Mouse (Mus musculus): ENCODE data around the gene Sypl.
"Not testable (repeated sequence)": the region's sequence is repeated elsewhere in the genome, so short reads cannot be mapped to it uniquely, and the experiment has no call there.

Sypl gene

DNA sequence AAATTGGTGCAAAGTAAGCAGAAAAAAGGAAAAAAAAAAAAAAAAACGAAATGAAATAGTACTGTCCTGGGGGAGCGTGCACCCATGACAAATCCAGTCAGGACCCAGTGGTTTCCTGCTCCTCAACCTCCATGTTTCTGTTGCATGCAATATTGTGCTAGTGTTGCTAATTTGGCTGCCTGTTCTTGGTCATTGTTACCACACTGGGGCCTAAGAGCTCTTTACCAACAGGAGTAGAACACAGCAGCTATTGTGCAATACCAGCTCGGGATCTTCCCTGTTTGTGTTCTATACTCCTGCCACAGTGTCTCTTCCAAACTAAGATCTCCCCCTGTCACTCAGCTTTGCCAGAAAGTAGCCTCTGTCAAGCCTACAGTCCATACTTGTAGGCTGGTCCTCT lies 9.7 kb upstream of the Sypl start:
- no peak for DNase-seq (ENCODE audit: low spot score)

GRCm38 (mm10) chr12:32944884-32945454 lies 8.7 kb upstream of the Sypl start:
- no peak for DNase-seq (ENCODE audit: low spot score)

- no peak for DNase-seq (ENCODE audit: low spot score)
Measured at GRCm38 (mm10) chr12:32946376-32946775, 7.3 kb upstream of the Sypl start.

GRCm38 (mm10) chr12:32952416-32952815 lies 1.3 kb upstream of the Sypl start:
- DNase-seq (ENCODE audit: low spot score) = peak; percentile 74

GRCm38 (mm10) chr12:32953066-32953465 lies 625 bp upstream of the Sypl start:
- no peak for DNase-seq (ENCODE audit: low spot score)

GRCm38 (mm10) chr12:32954216-32955021 lies 728 bp downstream of the Sypl start:
- peak; percentile 82 for DNase-seq (ENCODE audit: low spot score)

- no peak for DNase-seq (ENCODE audit: low spot score)
Measured at GRCm38 (mm10) chr12:32955037-32955436, 1.3 kb downstream of the Sypl start.

DNA sequence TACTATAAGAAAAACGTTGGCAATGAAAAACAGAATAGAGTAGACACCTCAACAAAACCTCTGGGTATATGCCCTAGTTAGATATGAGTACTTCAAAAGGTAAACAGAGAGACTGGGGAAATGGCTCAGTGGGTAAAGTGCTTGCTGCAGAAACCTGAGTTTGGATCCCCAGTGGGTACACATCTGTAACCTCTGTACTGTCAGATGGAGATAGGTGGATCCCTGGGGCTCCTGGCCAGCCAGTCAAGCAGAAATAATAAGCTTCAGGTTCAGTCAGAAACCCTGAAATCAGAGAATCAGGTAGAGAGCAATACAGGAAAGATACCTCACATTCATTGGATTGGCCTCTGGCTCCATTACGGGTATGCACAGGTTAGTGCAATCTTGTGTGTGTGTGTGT lies 3.5 kb downstream of the Sypl start:
- DNase-seq (ENCODE audit: low spot score) = no peak

- no peak for DNase-seq (ENCODE audit: low spot score)
Measured at GRCm38 (mm10) chr12:32962132-32962531, 8.4 kb downstream of the Sypl start.

DNA sequence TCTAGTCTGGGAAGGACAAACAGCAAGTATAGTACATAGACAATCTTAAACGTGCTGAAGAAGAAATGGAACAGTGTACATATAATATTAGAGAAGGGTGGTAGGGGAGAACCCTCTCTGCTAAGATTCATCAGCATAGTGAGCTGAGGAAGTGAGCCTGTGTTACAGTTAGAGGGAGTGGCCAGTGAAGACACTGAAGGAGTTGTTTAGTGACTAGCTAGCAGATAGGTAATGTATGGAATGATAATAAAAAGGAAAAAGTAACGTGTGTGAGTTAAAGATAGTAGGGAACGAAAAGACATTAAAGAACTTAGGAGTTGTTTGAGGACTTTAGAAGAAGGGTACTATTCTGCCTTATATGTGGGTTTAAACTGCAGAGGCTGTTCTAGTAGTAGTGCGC lies 10.2 kb downstream of the Sypl start:
- DNase-seq (ENCODE audit: low spot score) = no peak

GRCm38 (mm10) chr12:32972287-32972686 lies 18.6 kb downstream of the Sypl start:
- no peak for DNase-seq (ENCODE audit: low spot score)

- no peak for DNase-seq (ENCODE audit: low spot score)
Measured at GRCm38 (mm10) chr12:32974893-32975292, 21.2 kb downstream of the Sypl start.

GRCm38 (mm10) chr12:32975501-32975900 lies 21.8 kb downstream of the Sypl start:
- no peak for DNase-seq (ENCODE audit: low spot score)

GRCm38 (mm10) chr12:32982631-32983030 lies 28.9 kb downstream of the Sypl start:
- DNase-seq (ENCODE audit: low spot score) = no peak

- DNase-seq (ENCODE audit: low spot score) = no peak
Measured at GRCm38 (mm10) chr12:32983081-32983480, 29.4 kb downstream of the Sypl start.

DNA sequence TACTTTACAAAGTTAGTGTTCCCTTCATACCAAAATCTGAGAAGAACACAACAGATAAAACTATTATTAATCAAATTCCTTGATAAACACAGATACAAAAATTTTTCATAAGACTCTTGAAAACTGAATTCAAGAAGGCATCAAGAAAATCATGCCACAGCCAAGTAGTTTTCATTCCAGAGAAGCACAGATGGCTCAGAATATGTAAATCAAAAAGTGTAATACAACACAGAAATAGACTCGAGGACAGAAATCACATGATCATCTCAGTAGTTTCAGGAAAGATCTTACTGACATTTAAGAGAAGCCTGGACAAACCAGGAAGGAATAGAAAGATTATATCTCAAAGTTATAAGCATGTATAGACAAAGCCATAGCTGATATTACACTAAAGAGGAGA lies 32.6 kb downstream of the Sypl start:
- no peak for DNase-seq (ENCODE audit: low spot score)

DNA sequence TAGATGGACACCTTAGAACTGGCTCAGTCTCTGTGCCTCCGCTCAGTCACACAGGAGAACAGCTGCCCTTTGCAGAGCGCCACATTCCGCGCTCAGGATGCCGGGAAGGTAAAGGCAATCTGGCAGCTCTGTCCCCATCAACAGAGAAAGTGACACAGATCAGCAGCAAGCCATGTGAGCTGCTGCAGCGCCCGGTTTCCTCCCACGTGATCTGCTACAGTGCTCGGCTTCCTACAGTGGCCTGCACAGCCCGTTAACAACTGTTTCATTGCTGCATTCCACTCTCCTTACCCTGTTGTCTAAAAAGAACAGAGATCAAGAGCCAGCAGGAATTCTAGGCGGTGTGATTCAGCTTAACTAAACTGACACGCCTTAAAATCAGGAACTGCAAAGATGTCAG lies 36.0 kb downstream of the Sypl start:
- DNase-seq (ENCODE audit: low spot score) = no peak

DNA sequence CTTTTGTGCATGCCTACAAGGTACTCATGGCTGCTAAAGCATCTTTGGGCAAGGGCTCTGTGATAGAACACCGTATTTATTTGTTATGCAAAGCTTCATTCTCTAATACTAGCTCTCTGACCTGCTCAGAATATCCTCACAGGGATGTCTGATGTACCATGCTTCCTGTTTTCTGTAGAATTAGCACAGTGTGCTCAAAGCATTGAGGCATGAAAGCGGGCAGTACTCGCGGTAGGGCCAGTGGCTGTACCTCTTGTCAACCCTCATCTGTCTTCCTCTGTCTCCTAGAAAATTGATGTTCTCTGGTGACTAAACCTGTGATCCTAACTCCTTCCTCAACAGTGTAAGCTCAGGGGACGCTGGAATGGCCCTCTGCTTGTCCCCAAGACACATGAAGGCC lies 40.4 kb downstream of the Sypl start:
- no peak for DNase-seq (ENCODE audit: low spot score)

GRCm38 (mm10) chr12:32995081-32995834 lies 41.6 kb downstream of the Sypl start:
- DNase-seq (ENCODE audit: low spot score) = no peak

DNA sequence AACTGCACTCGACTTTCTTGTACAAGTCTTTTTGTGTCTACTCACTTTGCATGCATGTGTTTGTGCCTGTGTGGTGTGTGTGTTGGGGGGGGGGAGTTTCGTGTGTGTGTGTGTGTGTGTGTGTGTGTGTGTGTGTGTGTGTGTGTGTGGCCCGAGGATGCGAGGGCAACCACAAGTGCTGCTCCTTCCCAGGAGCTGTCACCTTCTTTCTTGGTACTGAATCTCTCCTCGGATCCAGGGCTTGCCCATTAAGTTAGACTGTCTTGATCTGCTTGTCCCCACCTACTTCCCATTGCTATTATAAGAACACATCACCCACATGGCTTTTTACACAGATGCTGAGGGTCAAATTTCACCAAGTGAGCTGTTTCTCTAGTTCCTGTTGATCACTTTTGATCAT lies 45.1 kb downstream of the Sypl start:
- DNase-seq (ENCODE audit: low spot score) = no peak

- not testable (repeated sequence) for DNase-seq (ENCODE audit: low spot score)
Measured at GRCm38 (mm10) chr12:32999778-33000177, 46.1 kb downstream of the Sypl start.

- DNase-seq (ENCODE audit: low spot score) = no peak
Measured at GRCm38 (mm10) chr12:33000402-33000801, 46.7 kb downstream of the Sypl start.

DNA sequence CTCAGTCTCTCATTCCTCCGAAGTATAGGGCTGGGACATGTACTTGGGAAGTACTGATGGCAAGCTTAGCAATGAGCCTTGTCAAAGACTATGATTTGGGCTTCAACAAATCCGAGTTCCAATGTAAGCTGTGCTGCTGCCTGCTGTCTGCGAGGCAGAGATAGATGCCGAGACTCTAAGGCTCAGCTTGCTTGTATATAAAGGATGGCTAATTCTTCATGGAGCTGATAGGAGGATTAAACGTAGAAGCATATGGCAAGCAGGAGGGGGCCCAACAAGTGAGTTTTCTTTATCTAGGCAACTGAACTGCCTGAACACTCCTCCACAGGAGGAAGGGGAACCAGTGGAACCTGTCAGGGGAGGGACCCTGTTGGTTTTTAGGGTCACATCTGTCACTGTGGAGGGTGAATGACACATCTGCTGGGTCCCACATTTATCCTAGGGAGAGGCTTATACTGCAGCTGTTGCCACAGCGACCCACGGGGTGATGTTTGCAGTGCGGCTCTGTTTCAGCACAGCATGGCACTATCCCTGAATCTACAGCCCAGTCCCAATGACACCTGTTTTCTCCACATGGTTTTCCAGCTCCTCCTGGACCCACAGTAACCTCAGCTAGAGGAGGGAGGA lies 49.8 kb downstream of the Sypl start:
- DNase-seq (ENCODE audit: low spot score) = no peak
